Mouse (Mus musculus) intestine, embryonic 14.5 days (tissue): ENCODE data around the gene Lrfn3. TPM values are rescaled to one million over a fixed set of nuclear protein-coding genes. Genes with fewer than 3 reads are reported as not detected.

Source experiments
- ATAC-seq: fragments of 200-750 bp; cut with Nextera tagmentation; replicated peaks from 2 replicates; pipeline ENCODE4 v1.8.0; 2017; ENCODE audit warnings: low read depth, moderate number of reproducible peaks, moderate TSS enrichment, moderate library complexity; ENCODE audit not compliant: low FRiP score, low TSS enrichment
- DNase-seq: peaks from one replicate; pipeline ENCODE4 v3.0.0-alpha.2; 2018; ENCODE audit warnings: low spot score
- H3K27ac ChIP-seq: fragments of 300-500 bp; sonication (generic); 2 replicates; pipeline ENCODE4 v1.5.1; 2014; ENCODE audit warnings: low read depth, mild to moderate bottlenecking, control low read depth
- H3K27me3 ChIP-seq: fragments of 300-500 bp; sonication (generic); replicated peaks from 2 replicates; pipeline ENCODE4 v1.6.1; 2014; ENCODE audit warnings: low read length, control low read depth; ENCODE audit not compliant: control insufficient read depth, insufficient read depth
- H3K36me3 ChIP-seq: fragments of 300-500 bp; sonication (generic); 2 replicates; pipeline ENCODE4 v1.6.1; 2014; ENCODE audit warnings: low read length, control low read depth; ENCODE audit not compliant: control insufficient read depth, insufficient read depth
- H3K4me1 ChIP-seq: fragments of 300-500 bp; sonication (generic); replicated peaks from 2 replicates; pipeline ENCODE4 v1.6.1; 2014; ENCODE audit warnings: low read length, control low read depth, mixed read lengths; ENCODE audit not compliant: control insufficient read depth, insufficient read depth
- H3K4me2 ChIP-seq: fragments of 300-500 bp; sonication (generic); 2 replicates; pipeline ENCODE4 v1.6.1; 2014; ENCODE audit warnings: low read length
- H3K4me3 ChIP-seq: fragments of 300-500 bp; sonication (generic); 2 replicates; pipeline ENCODE4 v1.5.1; 2014; ENCODE audit warnings: low read depth, low read length, control low read depth, mixed read lengths
- H3K9ac ChIP-seq: fragments of 300-500 bp; sonication (generic); 2 replicates; pipeline ENCODE4 v1.6.1; 2014; ENCODE audit warnings: mild to moderate bottlenecking, low read length
- H3K9me3 ChIP-seq: fragments of 300-500 bp; sonication (generic); 2 replicates; pipeline ENCODE4 v1.6.1; 2016; ENCODE audit warnings: low read length, control low read depth; ENCODE audit not compliant: control insufficient read depth
- WGBS: fragments of 180-500 bp; shearing (Covaris S2); extraction: QIAGEN DNeasy Blood & Tissue Kit; methylation state at CpG from one replicate; pipeline ENCODE4 v1.1.7; 2014; 5-methylcytosine and 5-hydroxymethylcytosine counted together
- polyA plus RNA-seq: library from polyadenylated mRNA; unstranded; fragments of >200 nt; fragmentation: Nextera tagmentation; extraction: Ambion mirVana; gene quantifications from 2 replicates; pipeline ENCODE4 v1.2.1, GENCODE M21; 2014

Gene Lrfn3
- polyA plus RNA-seq, 1 experiment from 2014 or later = 4.4 TPM

GRCm38 (mm10) chr7:30392746-30393520 is 30.4 kb upstream of the Lrfn3 start:
- Histone ChIP-seq H3K4me3 (no peak overlapping the region), H3K27ac (no peak overlapping the region), H3K4me2 (no peak overlapping the region), H3K27me3 (no peaks in the 10 kb centered on the region), H3K36me3 (no peaks in the 10 kb centered on the region), H3K4me1 (no peaks in the 10 kb centered on the region), H3K9ac (no peak overlapping the region), H3K9me3 (no peaks in the 10 kb centered on the region)
- DNase-seq (no peak), ATAC-seq (no peak)
- 67% methylated on average over 4 of the region's 4 CpGs for WGBS

- Histone ChIP-seq H3K4me2 (no peak overlapping the region), H3K36me3 (no peaks in the 10 kb centered on the region), H3K4me1 (no peaks in the 10 kb centered on the region), H3K27ac (no peak overlapping the region), H3K27me3 (no peaks in the 10 kb centered on the region), H3K4me3 (no peak overlapping the region), H3K9ac (no peak overlapping the region), H3K9me3 (no peaks in the 10 kb centered on the region)
- 84% methylated on average over 9 of the region's 9 CpGs for WGBS
- ATAC-seq (no peak), DNase-seq (no peak)
Observed at GRCm38 (mm10) chr7:30384106-30384505, 21.5 kb upstream of the Lrfn3 start.

GRCm38 (mm10) chr7:30380061-30380460 is 17.5 kb upstream of the Lrfn3 start:
- Histone ChIP-seq H3K4me2 (no peak overlapping the region), H3K27me3 (no peaks in the 10 kb centered on the region), H3K36me3 (no peaks in the 10 kb centered on the region), H3K27ac (no peak overlapping the region), H3K9me3 (no peaks in the 10 kb centered on the region), H3K4me3 (no peak overlapping the region), H3K4me1 (no peaks in the 10 kb centered on the region), H3K9ac (no peak overlapping the region)
- 45% methylated on average over 5 of the region's 5 CpGs for WGBS
- no peak for DNase-seq
- no peak for ATAC-seq

- Histone ChIP-seq H3K4me3 (peak overlapping the region; percentile 43), H3K9me3 (no peaks in the 10 kb centered on the region), H3K9ac (peak overlapping the region; percentile 44; the same call in 1 of the 2 replicates), H3K36me3 (no peaks in the 10 kb centered on the region), H3K27ac (no peak overlapping the region), H3K4me1 (no peaks in the 10 kb centered on the region), H3K27me3 (no peaks in the 10 kb centered on the region), H3K4me2 (peak overlapping the region; percentile 47)
- peak; percentile 86 for DNase-seq
- peak; percentile 96 for ATAC-seq
- under 1% methylated on average over 21 of the region's 21 CpGs for WGBS
Observed at GRCm38 (mm10) chr7:30373501-30373962, 11.0 kb upstream of the Lrfn3 start.

GRCm38 (mm10) chr7:30367466-30367865 is 4.9 kb upstream of the Lrfn3 start:
- Histone ChIP-seq H3K9ac (no peak overlapping the region), H3K9me3 (no peaks in the 10 kb centered on the region), H3K36me3 (no peaks in the 10 kb centered on the region), H3K27ac (no peak overlapping the region), H3K4me1 (peaks cover 6% of the 10 kb centered on the region), H3K4me3 (no peak overlapping the region), H3K4me2 (no peak overlapping the region), H3K27me3 (0 out of 2 replicates have a peak, but pooled peaks cover 7% of the 10 kb centered on the region)
- WGBS = 73% methylated on average over 2 of the region's 2 CpGs
- DNase-seq = no peak
- ATAC-seq = no peak

- Histone ChIP-seq H3K9ac (peak overlapping the region; percentile 81), H3K27me3 (0 out of 2 replicates have a peak, but pooled peaks cover 7% of the 10 kb centered on the region), H3K27ac (no peak overlapping the region), H3K36me3 (peaks cover 4% of the 10 kb centered on the region; the same call in 1 of the 2 replicates), H3K4me2 (peak overlapping the region; percentile 60), H3K4me1 (peaks cover 19% of the 10 kb centered on the region), H3K9me3 (no peaks in the 10 kb centered on the region), H3K4me3 (peak overlapping the region; percentile 66)
- DNase-seq (no peak), ATAC-seq (no peak)
- 61% methylated on average over 6 of the region's 6 CpGs for WGBS
Observed at GRCm38 (mm10) chr7:30363344-30363738, 769 bp upstream of the Lrfn3 start.

GRCm38 (mm10) chr7:30360028-30360427 is 2.5 kb downstream of the Lrfn3 start:
- no peak overlapping the region for H3K4me3 ChIP-seq
- 92% methylated on average over 17 of the region's 17 CpGs for WGBS
- ATAC-seq (no peak), DNase-seq (no peak)
- H3K9me3 ChIP-seq = no peaks in the 10 kb centered on the region
- H3K27ac ChIP-seq = peak overlapping the region; percentile 57; the same call in 1 of the 2 replicates
- 0 out of 2 replicates have a peak, but pooled peaks cover 3% of the 10 kb centered on the region for H3K27me3 ChIP-seq
- no peak overlapping the region for H3K9ac ChIP-seq
- H3K36me3 ChIP-seq = peaks cover 15% of the 10 kb centered on the region; the same call in 1 of the 2 replicates
- no peak overlapping the region for H3K4me2 ChIP-seq
- peaks cover 19% of the 10 kb centered on the region for H3K4me1 ChIP-seq

- Histone ChIP-seq H3K27me3 (no peaks in the 10 kb centered on the region), H3K9me3 (no peaks in the 10 kb centered on the region), H3K4me2 (peak overlapping the region; percentile 20), H3K4me1 (peaks cover 19% of the 10 kb centered on the region), H3K27ac (peak overlapping the region; percentile 57; the same call in 1 of the 2 replicates), H3K36me3 (peaks cover 16% of the 10 kb centered on the region; the same call in 1 of the 2 replicates), H3K4me3 (no peak overlapping the region), H3K9ac (no peak overlapping the region)
- ATAC-seq (no peak), DNase-seq (no peak)
- WGBS = 79% methylated on average over 31 of the region's 31 CpGs
Observed at GRCm38 (mm10) chr7:30359276-30359865, 3.2 kb downstream of the Lrfn3 start.
